Mouse (Mus musculus): ENCODE data around the gene E130116L18Rik. TPM values are rescaled to one million over a fixed set of nuclear protein-coding genes. Genes with fewer than 3 reads are reported as not detected.
"Not testable (repeated sequence)": the region's sequence is repeated elsewhere in the genome, so short reads cannot be mapped to it uniquely, and the experiment has no call there.

The E130116L18Rik gene
- not detected for total RNA-seq (2021)

DNA sequence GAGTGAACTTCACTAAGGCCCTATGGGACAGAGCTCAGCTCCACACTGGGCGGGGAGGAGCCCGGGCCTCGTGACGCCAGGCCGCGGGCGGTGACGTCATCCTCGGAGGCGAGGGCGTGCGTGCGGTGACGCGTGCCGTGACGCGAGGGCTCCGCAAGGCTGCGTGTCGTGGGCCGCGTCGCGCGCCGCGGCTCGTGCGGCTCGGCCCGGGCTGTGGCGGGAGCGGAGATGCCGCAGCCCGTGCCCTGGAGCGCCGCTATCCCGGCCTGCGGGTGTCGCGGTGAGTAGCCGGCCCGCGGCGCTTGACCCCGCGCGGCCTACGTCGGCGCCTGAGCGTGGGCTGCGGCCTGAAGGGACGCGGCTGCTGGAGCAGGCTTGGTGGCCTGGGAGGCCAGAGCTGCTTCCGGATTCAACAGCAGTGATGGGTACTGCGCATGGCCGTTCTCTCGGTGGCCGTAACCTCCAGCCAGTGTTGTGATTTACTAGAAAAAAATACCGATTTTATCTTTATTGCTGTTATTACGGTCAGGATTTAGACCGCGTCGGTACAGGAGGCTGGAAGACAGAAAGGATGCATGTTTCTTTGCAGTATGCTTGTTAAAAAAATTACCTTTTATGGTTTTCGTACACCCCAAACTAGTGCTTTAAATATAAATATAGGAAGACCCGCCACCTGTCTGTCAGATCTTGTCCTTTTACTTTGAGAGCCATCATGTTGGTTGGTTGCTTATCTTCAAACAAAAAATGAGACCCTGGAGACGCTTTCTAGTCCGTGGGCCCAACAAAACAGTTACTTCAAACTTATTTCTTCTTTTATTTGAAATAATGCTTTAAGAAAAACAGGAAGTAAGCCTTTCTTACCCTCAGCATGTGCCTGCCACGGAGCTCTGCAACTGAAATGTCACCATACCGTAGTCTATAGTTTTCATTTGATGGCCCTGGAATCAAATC, at the start of gene E130116L18Rik:
Gene E130116L18Rik (minus strand): TSS at position 402 of the 951 bp plus-strand sequence.
- intact Hi-C loops (cut with DNase I), result loop anchor here (5.0 kb wide), 1 partner anchor 121 kb away; the partner anchor contains the start of gene Prkag2

DNA sequence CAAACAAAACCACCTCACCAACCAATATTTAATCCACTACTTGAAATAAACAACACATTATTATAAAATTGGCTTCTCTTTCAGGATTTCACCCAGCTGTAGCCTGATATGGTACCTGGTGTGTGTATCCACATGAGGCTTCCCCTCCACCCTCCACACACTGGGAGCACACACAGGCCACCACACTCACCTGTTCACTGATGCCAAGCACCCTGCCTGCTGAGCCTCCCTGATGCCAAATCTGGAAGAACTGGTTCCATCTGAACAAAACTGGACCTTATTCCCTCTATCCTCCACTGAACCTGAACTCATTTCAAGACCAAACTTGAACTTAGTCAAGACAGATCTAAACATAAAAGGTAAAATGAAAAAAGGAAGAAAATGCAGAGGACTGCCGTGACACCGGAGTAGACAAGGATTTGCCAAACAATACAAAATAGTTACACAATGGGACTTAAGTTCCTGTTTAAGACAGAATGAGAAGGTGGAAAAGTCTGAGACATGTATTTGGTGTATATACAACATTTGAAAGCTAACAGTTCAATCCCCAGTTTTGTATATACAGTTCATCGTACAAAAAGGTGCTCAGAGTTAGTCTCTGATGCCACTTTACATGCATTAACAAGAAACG, 45.4 kb upstream of the E130116L18Rik start:
- intact Hi-C loops (cut with DNase I), result no loop called here
- no peak for DNase-seq

More for the DNA sequence above, at the start of gene E130116L18Rik:
- peak; percentile 91 for DNase-seq

DNA sequence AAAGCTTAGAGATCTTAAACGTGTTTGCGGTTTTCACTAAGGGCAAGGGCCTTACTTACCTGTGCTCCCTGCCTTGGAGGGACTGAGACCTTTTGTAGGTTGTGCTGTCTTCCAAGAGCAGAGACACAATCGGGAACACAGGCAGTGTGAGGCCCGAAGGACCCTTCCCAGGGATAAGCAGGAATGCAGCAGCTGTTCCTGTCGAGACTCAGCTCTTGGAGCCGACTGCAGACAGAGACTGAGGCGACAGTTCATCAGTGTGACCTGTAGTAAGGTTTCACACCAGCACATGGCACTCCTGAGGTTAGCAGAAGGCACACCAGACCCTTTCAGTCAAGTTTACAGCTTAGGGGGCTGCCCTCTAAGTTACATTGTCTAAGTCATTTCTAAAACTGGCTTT, 39.3 kb upstream of the E130116L18Rik start:
- DNase-seq, result no peak
- intact Hi-C loops (cut with DNase I), result no loop called here

DNA sequence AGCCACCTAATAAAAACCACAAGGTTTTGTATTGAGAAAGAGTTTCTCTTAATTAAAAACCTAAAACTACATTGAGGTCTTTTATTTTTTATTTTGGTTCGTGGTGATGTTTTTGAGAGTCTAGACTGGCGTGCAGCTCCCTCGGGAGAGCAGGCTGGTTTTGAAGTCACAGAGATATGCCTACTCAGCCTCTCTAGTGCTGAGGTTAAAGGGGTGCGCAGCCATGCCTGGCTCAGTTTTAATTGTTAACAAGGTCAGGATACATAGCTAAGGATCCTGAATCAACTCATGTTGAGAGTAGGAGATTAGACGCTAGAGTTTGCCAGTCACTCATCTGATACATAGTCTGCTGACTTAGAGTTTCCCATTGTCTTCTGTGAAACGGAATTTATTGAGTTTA, 38.5 kb upstream of the E130116L18Rik start:
- intact Hi-C loops (cut with DNase I), result no loop called here
- no peak for DNase-seq

DNA sequence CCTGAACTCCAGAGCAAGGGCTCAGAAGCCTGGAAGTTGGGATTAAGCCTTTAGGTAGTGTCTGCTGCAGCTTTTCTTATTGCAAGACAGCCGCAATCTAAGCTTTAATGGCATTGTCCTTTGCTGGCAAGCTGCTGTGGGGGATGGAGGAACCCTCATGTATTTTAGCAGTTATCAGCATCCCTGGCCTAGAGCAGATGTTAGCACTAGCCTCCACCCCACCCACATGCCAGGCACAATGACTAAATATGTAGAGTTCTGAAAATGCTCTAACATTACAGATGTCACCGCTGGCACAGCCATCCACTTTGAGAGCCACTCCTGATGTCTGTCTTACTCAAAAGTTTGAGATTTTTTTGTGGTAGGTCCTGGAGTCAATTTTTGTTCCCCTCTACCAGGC, 33.7 kb upstream of the E130116L18Rik start:
- DNase-seq, result no peak
- intact Hi-C loops (cut with DNase I), result no loop called here

DNA sequence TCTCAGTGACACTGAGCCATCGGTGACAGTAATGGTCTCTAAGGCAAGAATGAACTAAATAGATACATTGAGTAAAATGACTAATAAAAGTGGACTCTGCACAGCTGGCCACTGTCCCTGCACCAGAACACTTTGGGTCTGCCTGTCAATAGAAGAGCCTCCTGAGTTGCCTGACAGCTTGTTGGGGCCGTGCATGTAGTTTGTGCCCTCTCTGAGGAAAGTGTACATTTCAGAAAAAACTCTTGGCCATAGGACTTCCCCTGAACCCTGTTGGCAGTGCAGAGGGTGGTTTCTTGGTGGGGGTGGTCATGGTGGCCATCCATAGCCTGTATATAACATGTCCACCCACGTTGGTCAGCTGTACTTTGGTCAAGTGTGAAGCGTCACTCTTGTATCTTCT, 31.5 kb upstream of the E130116L18Rik start:
- intact Hi-C loops (cut with DNase I), result no loop called here

DNA sequence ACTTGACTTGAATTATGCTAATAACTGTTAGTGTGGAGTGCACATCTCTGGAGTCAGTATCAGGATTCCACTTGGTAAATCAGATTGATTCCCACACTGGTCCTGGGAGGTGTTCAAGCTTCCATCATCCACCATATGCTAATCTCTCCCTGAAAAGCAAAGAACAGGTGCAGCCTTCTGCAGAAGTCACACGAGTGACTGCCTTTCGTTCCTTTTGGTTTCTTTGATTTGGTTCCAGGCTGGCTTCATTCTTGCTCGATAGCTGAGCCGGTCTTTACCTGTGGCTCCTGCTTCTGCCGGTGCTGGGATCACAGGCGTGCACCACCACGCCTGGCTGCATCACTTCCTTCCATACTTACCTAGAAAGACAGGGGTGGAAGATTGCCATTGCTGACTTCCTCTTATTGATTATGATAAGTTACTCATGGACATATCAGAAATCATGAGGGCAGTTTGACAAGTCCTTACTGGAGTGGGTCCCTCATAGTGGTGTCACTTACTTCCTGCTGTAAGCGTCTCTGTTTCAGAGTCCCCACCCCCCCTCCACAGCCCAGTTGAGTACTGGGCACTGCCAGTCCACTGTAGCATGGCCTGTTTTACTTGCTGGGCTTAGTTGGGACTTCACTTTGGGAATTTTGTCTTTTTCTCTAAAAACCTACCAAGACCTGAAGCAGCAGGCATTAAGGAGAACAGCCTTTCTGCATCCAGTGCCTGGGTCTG, 30.0 kb upstream of the E130116L18Rik start:
- no peak for DNase-seq
- intact Hi-C loops (cut with DNase I), result no loop called here

More for the DNA sequence above, 31.5 kb upstream of the E130116L18Rik start:
- no peak for DNase-seq

DNA sequence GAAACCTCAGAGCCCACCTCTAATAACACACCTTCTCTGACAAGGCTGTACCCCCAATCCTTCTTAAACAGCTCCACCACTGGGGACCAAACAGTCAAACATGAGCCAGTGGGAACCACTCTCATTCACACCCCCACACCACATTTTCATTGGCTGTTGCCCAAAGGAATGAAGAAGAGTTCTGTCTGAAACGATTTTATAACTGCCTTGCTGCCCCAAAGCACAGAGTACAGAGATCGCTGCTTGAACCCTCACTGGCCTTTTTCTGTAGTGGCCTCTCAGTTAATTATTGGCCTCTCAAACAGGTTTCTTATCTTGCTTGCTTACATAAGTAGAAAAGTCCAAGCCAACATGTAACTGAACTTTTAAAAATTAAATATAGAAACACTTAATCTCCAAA, 29.5 kb upstream of the E130116L18Rik start:
- no peak for DNase-seq
- intact Hi-C loops (cut with DNase I), result no loop called here

DNA sequence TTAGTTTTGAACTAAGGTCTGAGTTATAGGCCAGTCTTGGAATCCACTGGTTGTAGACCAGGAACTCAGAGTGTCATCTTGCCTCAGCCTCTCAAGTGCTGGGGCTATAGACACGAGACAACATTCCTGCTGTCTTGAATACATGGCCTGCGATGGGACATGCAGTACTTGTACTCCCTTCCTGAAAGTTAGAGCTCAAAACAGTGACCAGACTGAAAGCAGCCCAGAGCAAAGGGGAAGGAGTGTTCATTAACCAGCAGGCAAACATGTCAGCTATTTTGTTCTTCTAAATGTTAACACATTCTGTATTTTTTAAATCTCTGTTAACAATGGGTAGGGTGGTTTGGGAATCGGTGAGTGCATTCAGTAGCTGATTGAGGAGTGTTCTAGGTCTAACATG, 24.1 kb upstream of the E130116L18Rik start:
- intact Hi-C loops (cut with DNase I), result no loop called here
- no peak for DNase-seq

DNA sequence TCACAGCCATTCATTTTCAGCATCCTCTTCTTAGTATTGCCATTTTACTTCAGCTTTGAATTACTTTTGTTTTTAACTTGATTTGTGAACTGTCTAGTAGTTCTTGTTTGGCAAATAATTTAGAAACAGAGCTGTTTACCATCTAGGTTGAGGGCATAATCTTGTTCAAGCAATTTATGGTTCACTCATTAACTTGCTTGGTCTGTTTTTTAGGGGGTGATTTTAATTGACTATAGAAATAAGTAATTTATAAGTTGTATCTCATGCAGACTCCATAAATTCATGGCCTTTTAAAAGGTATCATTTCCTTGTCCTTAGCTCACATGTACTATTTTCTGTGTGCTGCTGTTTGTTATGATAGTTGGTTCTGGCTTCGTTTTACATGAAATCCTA, 23.5 kb upstream of the E130116L18Rik start:
- DNase-seq, result no peak
- intact Hi-C loops (cut with DNase I), result no loop called here

DNA sequence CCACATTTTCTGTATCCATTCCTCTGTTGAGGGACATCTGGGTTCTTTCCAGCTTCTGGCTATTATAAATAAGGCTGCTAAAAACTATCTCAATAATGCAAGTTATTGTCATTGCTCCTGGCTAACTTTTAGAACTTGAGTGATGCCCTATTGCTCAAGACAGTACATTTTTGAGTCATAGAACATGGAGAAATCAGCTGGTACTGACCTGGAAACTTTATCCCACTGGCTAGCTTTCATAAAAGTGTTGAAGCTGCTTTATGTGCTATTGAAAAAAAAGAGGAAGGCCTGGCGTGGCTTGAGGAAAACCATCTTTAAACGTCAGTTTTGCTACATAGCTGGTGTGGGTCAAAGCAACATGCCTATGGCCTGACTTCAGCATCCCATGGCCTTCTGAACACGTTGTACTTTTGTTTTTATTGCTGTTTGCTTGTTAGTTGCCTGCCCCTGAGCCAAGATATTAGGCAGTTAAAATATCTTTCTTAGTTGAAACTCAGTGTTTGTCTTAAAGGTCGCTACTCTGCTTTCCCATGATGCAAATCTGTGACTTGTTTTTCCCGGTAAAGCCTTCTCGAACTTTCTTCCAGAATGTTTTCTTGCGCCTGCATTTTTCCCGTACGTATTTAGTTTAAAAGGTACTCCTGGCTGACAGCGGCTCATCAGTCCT, 23.0 kb upstream of the E130116L18Rik start:
- no peak for DNase-seq
- intact Hi-C loops (cut with DNase I), result no loop called here

DNA sequence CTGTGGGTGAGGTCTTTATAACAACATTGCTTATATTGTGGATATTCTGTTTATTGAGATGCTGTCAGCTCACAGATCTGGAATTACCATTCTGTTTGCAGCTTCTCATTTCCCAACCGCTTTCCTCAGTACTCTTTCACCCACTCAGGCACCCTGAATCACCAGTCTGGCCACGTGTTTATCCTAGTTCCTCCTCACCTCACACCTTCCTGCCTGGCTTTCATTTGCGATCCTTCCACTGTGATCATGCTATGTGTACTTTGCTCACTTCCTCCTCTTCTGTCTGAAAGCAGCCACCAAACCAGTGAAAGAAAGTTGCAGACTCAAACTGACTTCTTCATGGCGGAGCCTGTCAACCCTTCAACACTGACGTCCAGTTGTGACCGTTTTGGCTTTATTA, 20.1 kb upstream of the E130116L18Rik start:
- intact Hi-C loops (cut with DNase I), result no loop called here
- DNase-seq, result no peak

DNA sequence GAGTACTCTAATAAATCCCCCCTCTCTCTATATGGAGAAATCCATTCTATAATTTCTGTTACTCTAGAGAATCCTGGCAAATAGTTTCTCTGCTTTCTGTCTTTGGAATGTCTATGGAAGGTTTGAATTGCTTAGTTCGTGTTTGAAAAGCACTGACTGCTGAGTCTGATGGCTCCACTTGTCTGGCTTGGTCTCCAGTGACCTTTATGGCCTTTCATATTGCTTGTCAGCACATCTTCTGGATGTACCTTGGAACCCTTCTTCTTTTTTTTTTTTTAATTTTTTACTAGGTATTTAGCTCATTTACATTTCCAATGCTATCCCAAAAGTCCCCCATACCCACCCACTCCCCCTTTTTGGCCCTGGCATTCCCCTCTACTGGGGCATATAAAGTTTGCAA, 1.4 kb upstream of the E130116L18Rik start:
- intact Hi-C loops (cut with DNase I), result loop anchor here (5.0 kb wide), 1 partner anchor 122 kb away; the partner anchor contains the start of gene Prkag2
- DNase-seq, result not testable (repeated sequence)

DNA sequence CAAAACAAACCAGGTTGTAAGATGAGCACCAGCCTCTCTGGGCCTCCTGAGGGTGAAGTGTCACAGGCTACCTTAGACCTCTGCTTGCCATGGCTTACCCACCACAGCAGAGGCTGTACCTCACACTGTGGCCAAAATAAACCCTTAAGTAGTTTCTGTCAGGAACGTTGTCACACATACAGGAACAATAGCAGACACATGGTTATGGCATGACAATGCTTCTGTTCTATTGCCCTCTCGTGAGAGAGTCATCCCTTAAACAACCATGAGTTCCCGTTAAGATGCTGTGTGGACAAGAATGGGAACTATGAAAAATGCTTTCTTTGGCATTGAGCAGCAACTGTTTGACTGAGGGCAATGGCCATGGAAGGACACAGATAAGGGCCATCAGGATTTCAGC, 1.3 kb downstream of the E130116L18Rik start, which contains the start of gene Galnt11:
Gene Galnt11 (plus strand): TSS at position 301 of the 400 bp plus-strand sequence.
- DNase-seq, result no peak
- intact Hi-C loops (cut with DNase I), result loop anchor here (5.0 kb wide), 1 partner anchor 119 kb away; the partner anchor contains the start of gene Prkag2

DNA sequence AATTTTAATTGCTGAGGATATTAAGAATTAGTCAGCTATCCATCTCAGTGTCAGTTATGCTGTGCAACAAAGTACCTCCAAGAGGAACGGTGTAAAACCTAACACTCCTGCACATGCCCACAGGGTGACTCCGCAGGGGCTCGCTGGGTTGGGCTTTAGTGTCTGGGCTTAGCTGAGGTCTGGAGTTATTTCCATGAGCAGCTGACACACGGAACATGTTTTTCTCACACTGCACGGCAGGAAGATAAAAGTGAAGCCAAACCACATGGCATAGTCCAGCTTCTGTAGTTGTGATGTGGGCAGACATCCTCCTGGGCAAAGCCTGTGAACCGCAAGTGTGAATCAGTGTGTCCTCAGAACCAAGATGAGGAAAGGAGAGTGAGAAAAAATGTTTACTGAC, 7.9 kb downstream of the E130116L18Rik start:
- DNase-seq, result no peak
- intact Hi-C loops (cut with DNase I), result no loop called here

DNA sequence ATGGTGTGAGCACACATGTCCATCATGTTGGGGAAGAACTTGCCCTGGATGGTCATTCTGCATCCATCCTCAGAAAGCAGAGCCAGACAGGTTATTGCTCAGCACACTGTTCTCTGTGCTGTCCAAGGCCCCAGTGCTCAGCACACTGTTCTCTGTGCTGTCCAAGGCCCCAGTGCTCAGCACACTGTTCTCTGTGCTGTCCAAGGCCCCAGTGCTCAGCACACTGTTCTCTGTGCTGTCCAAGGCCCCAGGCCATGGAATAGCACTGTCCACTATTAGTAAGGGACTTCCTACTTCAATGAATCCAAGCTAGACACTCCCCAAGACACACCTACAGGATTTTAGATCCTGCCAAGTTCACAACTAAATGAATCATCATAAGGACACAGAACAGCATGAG, 9.7 kb downstream of the E130116L18Rik start:
- intact Hi-C loops (cut with DNase I); DNase-seq: not testable (repeated sequence)

DNA sequence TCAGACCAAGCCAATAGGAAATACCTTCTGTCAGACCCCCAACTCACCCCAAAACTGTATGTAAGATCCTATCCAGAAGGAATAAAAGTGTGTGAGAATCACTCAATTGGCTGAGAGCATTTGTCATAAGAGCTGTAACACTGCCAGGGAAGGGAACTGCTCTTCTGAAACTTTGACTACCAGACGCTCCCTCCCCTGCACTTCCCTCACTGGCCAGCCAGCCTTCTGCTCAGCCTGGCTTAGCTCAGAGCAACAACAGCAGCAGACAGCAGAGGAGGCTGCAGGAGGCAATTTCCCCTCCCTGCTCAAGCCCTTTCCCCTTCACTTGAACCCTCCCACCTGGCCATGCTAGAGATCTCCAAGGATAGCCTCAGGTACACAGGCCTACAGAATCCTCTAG, 11.1 kb downstream of the E130116L18Rik start:
- intact Hi-C loops (cut with DNase I), result no loop called here
- no peak for DNase-seq

DNA sequence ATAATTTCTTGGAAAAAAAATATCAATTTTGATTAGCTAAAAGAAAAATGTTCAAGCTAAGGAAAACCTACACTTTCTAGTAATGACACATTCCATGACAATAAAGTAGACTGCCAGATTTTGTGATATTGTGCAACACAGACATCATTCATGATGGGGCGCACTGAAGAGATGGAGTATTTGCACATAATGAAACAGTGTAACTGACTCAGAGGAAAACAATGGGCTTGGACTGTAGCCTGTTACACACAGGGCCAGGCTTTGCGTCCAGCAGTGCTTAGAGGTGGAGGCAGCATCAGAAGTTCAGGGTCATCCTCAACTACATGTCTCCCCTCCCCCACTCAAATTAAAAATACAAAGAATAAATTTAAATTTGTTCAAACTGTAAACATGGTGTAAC, 32.4 kb downstream of the E130116L18Rik start:
- intact Hi-C loops (cut with DNase I), result no loop called here
- no peak for DNase-seq

DNA sequence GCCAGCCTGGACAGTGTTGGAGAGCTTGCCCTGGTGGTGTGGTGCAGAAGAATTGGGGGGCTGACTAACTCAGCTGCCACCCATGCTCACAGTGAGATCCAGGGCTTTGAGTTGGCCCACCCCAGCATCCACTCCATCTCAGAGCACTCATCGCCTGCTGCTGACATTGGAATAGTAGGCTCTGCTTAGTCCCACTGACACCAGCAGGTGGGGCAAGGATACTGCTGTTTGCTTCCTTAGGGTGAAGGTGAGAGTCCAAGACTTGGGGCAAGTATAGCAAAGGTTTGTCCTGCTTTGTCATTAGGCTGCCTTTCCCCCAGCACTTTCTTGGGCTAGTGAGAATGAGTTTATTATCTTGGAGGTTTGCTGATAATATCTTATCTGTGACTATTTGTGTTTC, 34.2 kb downstream of the E130116L18Rik start:
- DNase-seq, result no peak
- intact Hi-C loops (cut with DNase I), result no loop called here

DNA sequence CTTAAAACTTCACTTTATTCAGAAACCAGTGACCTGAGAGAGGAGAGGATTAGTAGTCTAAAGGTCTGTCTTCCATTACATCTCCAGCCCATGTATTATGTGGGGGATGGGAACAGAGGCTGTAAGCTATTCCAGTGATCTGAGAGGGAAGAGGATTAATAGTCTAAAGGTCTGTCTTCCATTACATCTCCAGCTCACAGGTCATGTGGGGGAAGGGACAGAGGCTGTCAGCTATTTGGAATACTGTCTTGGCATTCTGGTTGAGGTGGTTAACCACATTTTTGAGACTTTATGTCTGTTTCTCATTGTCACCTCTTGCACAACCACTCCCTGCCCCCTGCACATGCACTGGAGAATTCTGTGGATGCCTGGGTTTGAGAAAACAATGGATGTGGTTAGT, 35.2 kb downstream of the E130116L18Rik start:
- intact Hi-C loops (cut with DNase I), result no loop called here
- no peak for DNase-seq

All from heart, postnatal 36 days (tissue).